Mouse (Mus musculus) lung, postnatal 0 days (tissue): ENCODE measurements at regions not wholly inside any gene's neighbourhood (a gene's known extent, or its start where the extent isn't known, plus 50 kb on each side); places are given as distances from the start of the nearest gene placed in this dataset.

Source experiments
- CTCF ChIP-seq: IDR thresholded peaks from 2 replicates; pipeline ENCODE4 v1.5.1; 2016; ENCODE audit warnings: antibody characterized with exemption, mild to moderate bottlenecking
- EP300 ChIP-seq: IDR thresholded peaks from 2 replicates; pipeline ENCODE4 v1.6.1; 2016; ENCODE audit warnings: antibody characterized with exemption, mild to moderate bottlenecking, control low read depth

GRCm38 (mm10) chr3:155373591-155373990 is 280.4 kb downstream of the Lrriq3 start:
- TF ChIP-seq CTCF (no peak), EP300 (no peak)
